Mouse (Mus musculus) kidney, adult 2 months (tissue): ENCODE results near the gene Ltc4s.

Experiments used
- CTCF ChIP-seq: fragments of 200-500 bp; conservative IDR thresholded peaks from 2 replicates; pipeline ENCODE4 v1.5.1; 2011; ENCODE audit warnings: low read depth, mild to moderate bottlenecking, control low read depth, low read length, moderate library complexity, mixed read lengths; ENCODE audit not compliant: insufficient read depth, insufficient read length
- POLR2A ChIP-seq: fragments of 200-500 bp; IDR thresholded peaks from one replicate; pipeline ENCODE4 v1.6.1; 2011; ENCODE audit warnings: low read depth, low read length, control low read depth

DNA sequence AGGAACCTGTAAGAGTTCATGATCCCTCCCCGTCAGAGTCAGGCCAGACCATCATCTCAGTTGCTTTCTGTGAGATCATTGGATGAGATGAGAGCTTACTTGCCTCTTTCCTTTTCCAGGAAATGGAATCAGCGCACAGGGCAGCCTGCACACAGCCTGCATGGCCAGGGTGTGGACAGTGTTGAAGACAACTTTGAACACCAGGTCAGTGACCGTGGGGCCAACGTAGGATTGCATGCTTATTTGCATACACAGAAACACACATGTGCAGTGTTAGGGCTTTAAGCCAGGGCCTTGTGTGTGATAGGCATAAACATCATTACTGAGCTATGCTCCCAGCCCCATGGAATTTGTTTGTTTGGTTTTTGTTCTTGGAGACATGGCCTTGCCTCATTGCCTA, 40.9 kb downstream of the Ltc4s start:
- TF ChIP-seq CTCF (no peak), POLR2A (no peak)
